Mouse (Mus musculus) CD4-positive naive resting alpha-beta T cell, adult 76 days (primary cell): Measurements from ENCODE around the gene Clec4a3. TPM values are rescaled to one million over a fixed set of nuclear protein-coding genes. Genes with fewer than 3 reads are reported as not detected.

Experiments
- total RNA-seq: library from RNA; stranded (reverse); gene quantifications from one replicate; pipeline ENCODE4 v1.2.4, GENCODE M21; 2023

The Clec4a3 gene
- total RNA-seq: 1.00 TPM

DNA sequence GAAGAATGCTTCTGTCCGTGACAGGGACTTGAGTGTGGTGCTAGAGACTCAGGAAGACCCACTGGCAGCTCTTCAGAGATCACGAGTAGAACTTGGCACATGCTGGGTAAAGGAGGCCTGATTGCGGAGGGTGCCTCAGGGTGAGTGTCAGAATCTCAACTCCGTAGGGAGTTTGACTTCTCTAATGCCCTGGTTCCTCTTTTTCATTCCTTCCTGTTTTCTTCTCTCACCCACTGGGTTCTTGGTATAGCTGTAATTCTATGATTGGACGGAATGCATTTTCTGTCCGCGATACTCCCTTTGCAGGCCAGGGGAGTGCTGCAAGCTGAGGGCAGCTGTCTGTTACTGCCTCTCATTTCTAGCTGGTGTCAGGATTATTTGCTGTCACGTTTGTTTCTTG, at the start of gene Clec4a3:
Clec4a3 (plus strand) TSS at position 115 of the 400 bp plus-strand sequence.

DNA sequence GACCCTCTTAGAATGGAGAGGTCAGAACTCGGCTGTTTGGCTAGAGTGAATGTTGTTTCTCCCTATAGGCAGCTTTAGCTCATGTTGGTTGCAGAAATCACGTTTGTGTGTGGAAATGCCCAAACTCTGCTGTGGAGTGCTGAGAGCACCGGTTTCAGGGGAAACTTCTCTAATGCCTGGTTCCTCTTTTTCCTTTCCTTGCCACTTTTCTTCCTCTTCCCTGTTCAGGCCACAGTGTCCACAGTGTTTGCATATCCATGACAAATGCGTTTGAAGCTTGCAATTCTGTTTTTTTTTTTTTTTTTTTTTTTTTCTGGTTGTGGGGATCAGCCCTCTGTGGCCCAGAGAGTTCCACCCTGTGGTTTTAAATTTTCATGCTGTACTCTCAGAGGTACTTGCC, 30.9 kb upstream of the Clec4a3 start, which contains the start of gene Clec4a1:
Clec4a1 (plus strand) TSS at position 398 of the 400 bp plus-strand sequence.

DNA sequence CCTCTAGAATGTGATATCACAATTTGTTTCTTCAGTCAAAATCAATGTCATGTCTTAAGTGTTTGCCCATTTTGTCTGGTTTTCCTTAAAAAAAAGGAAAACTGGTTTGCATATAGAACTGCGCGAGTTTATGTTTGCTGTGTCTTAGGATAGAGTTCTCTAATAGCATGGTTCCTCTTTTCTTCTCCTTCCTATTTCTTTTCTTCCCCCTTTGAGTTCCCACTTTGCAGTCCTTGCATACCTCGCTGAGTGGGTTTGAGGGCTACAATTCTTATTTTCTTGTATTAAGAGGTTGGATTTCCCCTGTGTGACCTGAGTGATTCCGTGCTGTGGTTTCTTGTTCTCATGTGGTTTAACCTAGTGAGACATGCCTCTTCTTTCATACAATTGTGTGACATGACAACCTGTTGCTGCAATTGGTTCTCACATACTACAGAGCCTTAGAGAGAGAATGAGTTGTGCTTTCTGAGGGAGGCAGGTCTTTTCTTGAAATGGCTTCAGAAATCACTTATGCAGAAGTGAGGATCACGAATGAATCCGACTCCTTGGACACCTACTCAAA, 37.6 kb downstream of the Clec4a3 start, which contains the start of gene Clec4a4:
Clec4a4 (plus strand) TSS at position 492 of the 562 bp plus-strand sequence.

Other genes with a start within 250 kb of the Clec4a3 start
- gene Nanog, start 245.0 kb upstream of the Clec4a3 start, total RNA-seq: not detected
- 23.5 TPM for gene Slc2a3, start 150.9 kb upstream of the Clec4a3 start, total RNA-seq
- gene Foxj2, start 132.6 kb upstream of the Clec4a3 start, total RNA-seq: 35.7 TPM
- not detected for gene C3ar1, start 96.4 kb upstream of the Clec4a3 start, total RNA-seq
- gene Necap1, start 78.0 kb upstream of the Clec4a3 start, total RNA-seq: 59.5 TPM
- 2.4 TPM for gene Clec4a1, start 30.7 kb upstream of the Clec4a3 start, total RNA-seq
- gene Clec4a4, start 37.9 kb downstream of the Clec4a3 start, total RNA-seq: not detected
- gene Clec4b1, start 97.4 kb downstream of the Clec4a3 start, total RNA-seq: not detected
- gene Clec4a2, start 153.9 kb downstream of the Clec4a3 start, total RNA-seq: 1.1 TPM
- not detected for gene Clec4b2, start 220.4 kb downstream of the Clec4a3 start, total RNA-seq